Mouse (Mus musculus) heart, postnatal 0 days (tissue): ENCODE data around the gene Mark2. TPM values are rescaled to one million over a fixed set of nuclear protein-coding genes. Genes with fewer than 3 reads are reported as not detected.
A peak's percentile ranks its signal among the peaks of the same experiment; 100 is the strongest.

Source experiments
- ATAC-seq: fragments of 200-750 bp; cut with Nextera tagmentation; 2 replicates; pipeline ENCODE4 v1.8.0; 2017; ENCODE audit warnings: low read depth, moderate number of reproducible peaks, moderate library complexity; ENCODE audit not compliant: insufficient read depth
- DNase-seq: peaks from one replicate; pipeline ENCODE4 v3.0.0-alpha.2; 2016; ENCODE audit warnings: low spot score
- H3K27ac ChIP-seq: fragments of 300-500 bp; sonication (generic); 2 replicates; pipeline ENCODE4 v1.5.1; 2014; ENCODE audit warnings: low read depth, mild to moderate bottlenecking
- H3K27me3 ChIP-seq: fragments of 300-500 bp; sonication (generic); 2 replicates; pipeline ENCODE4 v1.6.1; 2014; ENCODE audit warnings: low read length, mixed read lengths; ENCODE audit not compliant: control insufficient read depth, insufficient read depth
- H3K36me3 ChIP-seq: fragments of 300-500 bp; sonication (generic); replicated peaks from 2 replicates; pipeline ENCODE4 v1.6.1; 2014; ENCODE audit warnings: low read length, mixed read lengths; ENCODE audit not compliant: control insufficient read depth, insufficient read depth
- H3K4me1 ChIP-seq: fragments of 300-500 bp; sonication (generic); 2 replicates; pipeline ENCODE4 v1.6.1; 2014; ENCODE audit warnings: antibody characterized with exemption; ENCODE audit not compliant: control insufficient read depth, insufficient read depth
- H3K4me2 ChIP-seq: fragments of 300-500 bp; sonication (generic); 2 replicates; pipeline ENCODE4 v1.6.1; 2014; ENCODE audit warnings: low read depth, mild to moderate bottlenecking, low read length, moderate library complexity
- H3K4me3 ChIP-seq: fragments of 300-500 bp; sonication (generic); 2 replicates; pipeline ENCODE4 v1.5.1; 2014; ENCODE audit warnings: low read depth, low read length
- H3K9ac ChIP-seq: fragments of 300-500 bp; sonication (generic); replicated peaks from 2 replicates; pipeline ENCODE4 v1.6.1; 2014; ENCODE audit warnings: low read depth, low read length, mixed read lengths
- H3K9me3 ChIP-seq: fragments of 300-500 bp; sonication (generic); replicated peaks from 2 replicates; pipeline ENCODE4 v1.6.1; 2016; ENCODE audit warnings: low read length; ENCODE audit not compliant: control insufficient read depth
- CTCF ChIP-seq: IDR thresholded peaks from 2 replicates; pipeline ENCODE4 v1.5.1; 2016; ENCODE audit warnings: antibody characterized with exemption, control low read depth, low read depth
- EP300 ChIP-seq: IDR thresholded peaks from 2 replicates; pipeline ENCODE4 v1.6.1; 2016; ENCODE audit warnings: antibody characterized with exemption, low read depth
- WGBS: fragments of 180-500 bp; shearing (Covaris S2); extraction: QIAGEN DNeasy Blood & Tissue Kit; methylation state at CpG from one replicate; pipeline ENCODE4 v1.1.7; 2014; 5-methylcytosine and 5-hydroxymethylcytosine counted together
- polyA plus RNA-seq: library from polyadenylated mRNA; unstranded; fragments of >200 nt; fragmentation: Nextera tagmentation; extraction: Ambion mirVana; gene quantifications from 2 replicates; pipeline ENCODE4 v1.2.1, GENCODE M21; 2015
- total RNA-seq: library from RNA; depleted of rRNA; stranded (reverse); fragments of >200 nt; gene quantifications from 2 replicates; pipeline ENCODE4 v1.2.3, GENCODE M21; 2014; ENCODE audit warnings: low replicate concordance

The Mark2 gene
- total and polyA plus RNA-seq, 2 experiments from 2014 or later = 17.8 to 35.2 TPM

- DNase-seq (no peak), ATAC-seq (no peak)
- no peaks in the 10 kb centered on the region for H3K36me3 ChIP-seq
- WGBS = 68% methylated on average over 1 of the region's 1 CpGs
- no peak overlapping the region for H3K27ac ChIP-seq
- no peaks in the 10 kb centered on the region for H3K27me3 ChIP-seq
- no peaks in the 10 kb centered on the region for H3K9me3 ChIP-seq
- H3K9ac ChIP-seq = no peak overlapping the region
- H3K4me2 ChIP-seq = no peak overlapping the region
- no peak for TF ChIP-seq EP300
- no peak for TF ChIP-seq CTCF
- H3K4me1 ChIP-seq = no peaks in the 10 kb centered on the region
- H3K4me3 ChIP-seq = no peak overlapping the region
Measured at GRCm38 (mm10) chr19:7349993-7350392, 8.3 kb upstream of the Mark2 start.

GRCm38 (mm10) chr19:7345235-7345755 lies 3.6 kb upstream of the Mark2 start:
- no peak overlapping the region for H3K27ac ChIP-seq

DNA sequence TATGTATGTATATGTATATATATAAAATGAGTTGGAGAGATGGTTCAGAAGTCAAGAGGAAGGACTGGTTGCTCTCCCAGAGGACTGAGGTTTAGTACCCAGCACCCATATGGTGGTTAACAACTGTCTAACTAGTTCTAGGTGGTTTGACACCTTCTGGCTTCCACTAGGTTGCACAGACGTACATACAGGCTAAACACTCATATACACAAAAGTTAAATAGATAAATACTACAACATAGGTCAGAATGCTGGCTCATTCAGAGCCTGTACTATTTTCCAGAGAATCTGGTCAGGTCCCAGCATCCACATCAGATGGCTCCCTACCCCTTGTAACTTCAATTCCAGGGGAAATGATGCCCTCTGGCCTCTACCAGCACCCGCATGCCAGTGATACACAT lies 986 bp upstream of the Mark2 start:
- ATAC-seq (no peak), DNase-seq (no peak)
- H3K27me3 ChIP-seq = no peaks in the 10 kb centered on the region
- H3K4me3 ChIP-seq = no peak overlapping the region
- no peak overlapping the region for H3K27ac ChIP-seq
- no peak for TF ChIP-seq EP300
- no peak for TF ChIP-seq CTCF
- peaks cover 31% of the 10 kb centered on the region for H3K4me1 ChIP-seq
- no peak overlapping the region for H3K4me2 ChIP-seq
- WGBS = 71% methylated on average over 2 of the region's 2 CpGs
- peak overlapping the region; percentile 98 for H3K9ac ChIP-seq
- no peaks in the 10 kb centered on the region for H3K36me3 ChIP-seq
- H3K9me3 ChIP-seq = no peaks in the 10 kb centered on the region

More at GRCm38 (mm10) chr19:7345235-7345755, 3.6 kb upstream of the Mark2 start:
- Histone ChIP-seq H3K4me3 (no peak overlapping the region), H3K9ac (no peak overlapping the region), H3K4me1 (peaks cover 4% of the 10 kb centered on the region), H3K27me3 (no peaks in the 10 kb centered on the region), H3K9me3 (no peaks in the 10 kb centered on the region), H3K4me2 (no peak overlapping the region), H3K36me3 (no peaks in the 10 kb centered on the region)
- DNase-seq (peak; percentile 22), ATAC-seq (no peak)
- TF ChIP-seq CTCF (peak; percentile 81), EP300 (no peak)
- 18% methylated on average over 4 of the region's 4 CpGs for WGBS

- peak overlapping the region; percentile 90 for H3K27ac ChIP-seq
- under 1% methylated on average over 24 of the region's 46 CpGs for WGBS
- H3K27me3 ChIP-seq = no peaks in the 10 kb centered on the region
- peak overlapping the region; percentile 98 for H3K9ac ChIP-seq
- DNase-seq (no peak), ATAC-seq (peak; percentile 56)
- TF ChIP-seq CTCF = no peak
- no peak for TF ChIP-seq EP300
- no peaks in the 10 kb centered on the region for H3K36me3 ChIP-seq
- H3K4me1 ChIP-seq = peaks cover 47% of the 10 kb centered on the region
- H3K9me3 ChIP-seq = no peaks in the 10 kb centered on the region
- peak overlapping the region; percentile 89 for H3K4me2 ChIP-seq
- peak overlapping the region; percentile 95 for H3K4me3 ChIP-seq
Measured at GRCm38 (mm10) chr19:7340780-7341475, 732 bp downstream of the Mark2 start.

- H3K27me3 ChIP-seq = no peaks in the 10 kb centered on the region
- peak overlapping the region; percentile 89 for H3K4me2 ChIP-seq
- ATAC-seq (no peak), DNase-seq (peak; percentile 28)
- 0 out of 2 replicates have a peak, but pooled peaks cover 4% of the 10 kb centered on the region for H3K36me3 ChIP-seq
- TF ChIP-seq CTCF (no peak), EP300 (no peak)
- 2% methylated on average over 15 of the region's 15 CpGs for WGBS
- H3K4me1 ChIP-seq = peaks cover 53% of the 10 kb centered on the region
- H3K27ac ChIP-seq = peak overlapping the region; percentile 90
- peak overlapping the region; percentile 95 for H3K4me3 ChIP-seq
- H3K9me3 ChIP-seq = no peaks in the 10 kb centered on the region
- peak overlapping the region; percentile 98 for H3K9ac ChIP-seq
Measured at GRCm38 (mm10) chr19:7340371-7340779, 1.3 kb downstream of the Mark2 start.
